Mouse (Mus musculus) liver, adult 2 months (tissue): ENCODE results near the gene Gstz1.

Experiments used
- CTCF ChIP-seq: fragments of 200-500 bp; IDR thresholded peaks from 2 replicates; pipeline ENCODE4 v1.5.1; 2011; ENCODE audit warnings: low read depth, low read length, control low read depth
- POLR2A ChIP-seq: fragments of 200-500 bp; IDR thresholded peaks from 2 replicates; pipeline ENCODE4 v1.6.1; 2011; ENCODE audit warnings: low read length, control low read depth; ENCODE audit not compliant: insufficient read depth; ENCODE audit errors: extremely low read depth

DNA sequence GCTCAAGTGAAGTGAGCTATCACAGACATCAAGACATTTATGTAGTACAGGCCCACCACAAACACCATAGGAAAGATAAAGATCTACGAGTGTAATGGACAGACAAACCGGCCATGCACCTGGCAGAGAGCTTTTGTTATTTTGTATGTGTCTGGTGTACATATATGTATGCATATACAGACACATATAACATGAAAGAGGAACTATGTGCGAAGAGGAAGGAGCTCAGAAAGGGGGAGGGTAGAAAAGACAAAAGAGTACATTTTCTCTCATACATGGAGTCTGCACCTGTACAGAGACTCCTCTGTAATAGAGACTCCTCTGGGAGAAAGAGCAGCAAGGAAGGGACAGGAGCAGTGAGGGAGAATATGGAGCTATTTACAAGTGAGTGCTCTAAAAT is 46.0 kb downstream of the Gstz1 start:
- TF ChIP-seq CTCF (no peak), POLR2A (no peak)
